Mouse (Mus musculus) myocyte (in vitro differentiated cells): ENCODE data around the gene Stx18.

ENCODE experiments used
- E2F4 ChIP-seq: IDR thresholded peaks from one replicate; pipeline ENCODE4 v1.6.1; 2011; ENCODE audit warnings: mild to moderate bottlenecking, control low read depth, moderate library complexity; ENCODE audit not compliant: insufficient read depth
- MYOG ChIP-seq, 3 experiments: IDR thresholded peaks; one replicate each; pipeline ENCODE4 v1.6.1; 2011; ENCODE audit warnings: control low read depth in 2 of 3, low read depth in 2 of 3, mild to moderate bottlenecking in 2 of 3; ENCODE audit not compliant: insufficient read length in 2 of 3, control insufficient read depth in 1 of 3, insufficient read depth in 1 of 3
- POLR2A ChIP-seq: IDR thresholded peaks from one replicate; pipeline ENCODE4 v1.6.1; 2011; ENCODE audit warnings: low read depth, mild to moderate bottlenecking, control low read depth, moderate library complexity; ENCODE audit not compliant: insufficient read length
- POLR2AphosphoS2 ChIP-seq: IDR thresholded peaks from one replicate; pipeline ENCODE4 v1.6.1; 2011; ENCODE audit warnings: low read depth, control low read depth; ENCODE audit not compliant: insufficient read length
- TCF12 ChIP-seq: IDR thresholded peaks from one replicate; pipeline ENCODE4 v1.6.1; 2011; ENCODE audit warnings: mild to moderate bottlenecking, control low read depth; ENCODE audit not compliant: poor library complexity, insufficient read depth, severe bottlenecking
- USF1 ChIP-seq: IDR thresholded peaks from one replicate; pipeline ENCODE4 v1.6.1; 2011; ENCODE audit warnings: low read depth, mild to moderate bottlenecking, control low read depth, moderate library complexity

DNA sequence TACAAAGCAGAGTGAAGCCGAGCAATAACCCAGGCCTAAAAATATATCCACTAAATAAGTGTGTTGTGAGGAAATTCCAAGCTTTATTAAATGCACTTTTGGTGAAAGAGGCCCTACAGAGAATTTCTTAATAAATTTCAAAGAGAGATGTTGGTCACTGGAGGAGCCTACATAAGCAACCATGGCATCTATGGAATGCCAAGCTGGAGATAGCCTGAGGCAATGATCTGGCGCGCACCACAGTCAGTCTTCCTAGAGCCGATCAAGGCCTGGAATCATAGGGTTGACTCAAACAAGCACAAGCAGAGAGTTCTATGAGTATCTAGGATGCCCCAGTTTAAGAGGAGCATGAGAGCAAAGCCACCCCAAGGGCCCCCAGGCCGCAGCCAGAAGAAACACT is 10.9 kb upstream of the Stx18 start:
- TF ChIP-seq E2F4: no peak
- TF ChIP-seq TCF12: no peak
- no peak for TF ChIP-seq POLR2A
- TF ChIP-seq USF1: no peak
- no peak for TF ChIP-seq MYOG (IDR thresholded peaks at IDR 0.05; ENCODE audit: control insufficient read depth in 1 of 3, insufficient read depth in 1 of 3, insufficient read length in 2 of 3, low read depth in 2 of 3)
- TF ChIP-seq POLR2AphosphoS2: no peak
